Mouse (Mus musculus): ENCODE data around the gene Maml1. TPM values are rescaled to one million over a fixed set of nuclear protein-coding genes. Genes with fewer than 3 reads are reported as not detected.

Gene Maml1
- polyA plus RNA-seq, 1 experiment from 2014 or later: 4.6 TPM

DNA sequence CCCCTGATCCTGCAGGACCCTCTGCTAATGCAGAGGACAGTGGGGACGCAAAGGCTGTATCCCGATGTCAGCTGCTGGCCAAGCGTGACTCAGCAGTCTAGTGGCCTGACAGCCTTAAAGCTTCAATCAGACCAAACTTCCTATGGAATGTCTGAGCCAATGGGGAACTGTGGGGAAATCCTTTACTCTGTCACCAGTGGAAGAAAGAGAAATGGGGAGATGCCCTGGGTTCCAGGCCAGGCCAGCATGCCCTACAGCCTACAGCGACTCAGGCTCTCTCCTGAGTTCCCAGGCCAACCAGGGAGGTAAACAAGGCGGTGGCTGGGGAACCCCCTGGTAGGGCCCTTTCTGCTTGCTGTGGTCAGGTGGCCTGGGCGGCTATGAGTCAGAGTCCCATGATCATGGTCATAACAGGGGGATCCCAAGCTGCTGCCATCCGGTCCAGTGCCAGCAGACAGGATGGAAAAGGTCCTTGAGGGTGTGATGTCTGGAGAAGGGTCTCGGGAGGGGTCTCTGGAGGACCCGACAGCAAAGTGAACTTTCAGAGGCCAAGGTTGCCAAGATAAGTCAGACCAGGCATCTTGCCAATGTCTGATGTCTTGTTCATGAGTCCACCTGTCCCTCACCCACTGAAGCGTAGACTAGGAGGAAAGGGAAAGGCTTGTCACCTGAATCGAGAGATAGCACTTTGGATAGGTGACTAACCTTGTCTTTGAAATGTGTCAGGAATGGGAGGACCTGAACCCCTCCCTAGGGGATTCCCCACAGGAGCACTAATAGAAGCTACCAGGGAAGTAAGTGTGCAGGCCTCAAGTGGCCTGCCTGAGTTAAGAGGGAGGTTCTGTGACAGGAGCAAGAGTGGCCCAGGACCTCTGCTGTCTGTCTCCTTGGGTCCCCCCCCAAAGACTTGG lies 79.0 kb downstream of the Maml1 start:
- H3K4me3 ChIP-seq (replicated peaks): no peak overlapping the region
- peaks cover under 1% of the 10 kb centered on the region; the same call in 1 of the 2 replicates for H3K36me3 ChIP-seq
- no peak overlapping the region for H3K9ac ChIP-seq (replicated peaks)
- no peak overlapping the region for H3K4me2 ChIP-seq (replicated peaks)
- no peaks in the 10 kb centered on the region for H3K9me3 ChIP-seq
- H3K27ac ChIP-seq: no peak overlapping the region
- no peaks in the 10 kb centered on the region for H3K27me3 ChIP-seq
- H3K4me1 ChIP-seq (replicated peaks): peaks cover 43% of the 10 kb centered on the region
- WGBS: 70% methylated on average over 11 of the region's 11 CpGs
- no peak for ATAC-seq

DNA sequence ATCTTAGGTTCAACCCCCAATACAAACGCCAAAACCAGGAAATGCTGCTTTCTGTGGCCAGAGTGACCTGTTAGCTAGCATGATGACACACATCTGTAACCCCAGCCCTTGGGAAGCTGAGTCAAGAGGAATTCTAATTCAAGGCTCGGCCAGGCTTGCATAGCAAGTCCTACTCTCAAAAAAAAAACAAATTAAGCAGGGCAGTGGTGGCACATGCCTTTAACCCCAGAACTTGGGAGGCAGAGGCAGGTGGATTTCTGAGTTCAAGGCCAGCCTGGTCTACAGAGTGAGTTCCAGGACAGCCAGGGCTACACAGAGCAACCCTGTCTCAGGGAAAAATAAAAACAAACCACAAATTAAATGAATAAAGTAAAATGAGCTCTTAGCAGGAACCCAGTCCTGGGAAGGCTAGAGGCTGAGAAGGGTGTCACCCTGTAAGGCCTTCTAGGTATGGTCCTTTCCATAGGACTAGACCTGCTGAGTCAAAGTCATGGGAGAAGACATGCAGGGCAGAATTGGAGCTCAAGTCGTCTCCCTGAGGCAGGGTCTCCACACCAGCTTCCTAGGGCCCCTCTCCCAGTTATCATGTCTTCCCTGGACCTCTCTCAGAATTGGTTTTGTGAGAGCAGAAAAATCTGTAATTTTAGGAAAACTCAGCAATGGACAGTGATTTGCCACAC lies 79.9 kb downstream of the Maml1 start:
- Histone ChIP-seq H3K9ac (replicated peaks) (no peak overlapping the region), H3K27ac (no peak overlapping the region), H3K9me3 (no peaks in the 10 kb centered on the region), H3K4me1 (replicated peaks) (peaks cover 41% of the 10 kb centered on the region), H3K36me3 (peaks cover 10% of the 10 kb centered on the region), H3K27me3 (no peaks in the 10 kb centered on the region), H3K4me2 (replicated peaks) (no peak overlapping the region), H3K4me3 (replicated peaks) (no peak overlapping the region)
- WGBS: 79% methylated on average over 3 of the region's 3 CpGs
- no peak for ATAC-seq

DNA sequence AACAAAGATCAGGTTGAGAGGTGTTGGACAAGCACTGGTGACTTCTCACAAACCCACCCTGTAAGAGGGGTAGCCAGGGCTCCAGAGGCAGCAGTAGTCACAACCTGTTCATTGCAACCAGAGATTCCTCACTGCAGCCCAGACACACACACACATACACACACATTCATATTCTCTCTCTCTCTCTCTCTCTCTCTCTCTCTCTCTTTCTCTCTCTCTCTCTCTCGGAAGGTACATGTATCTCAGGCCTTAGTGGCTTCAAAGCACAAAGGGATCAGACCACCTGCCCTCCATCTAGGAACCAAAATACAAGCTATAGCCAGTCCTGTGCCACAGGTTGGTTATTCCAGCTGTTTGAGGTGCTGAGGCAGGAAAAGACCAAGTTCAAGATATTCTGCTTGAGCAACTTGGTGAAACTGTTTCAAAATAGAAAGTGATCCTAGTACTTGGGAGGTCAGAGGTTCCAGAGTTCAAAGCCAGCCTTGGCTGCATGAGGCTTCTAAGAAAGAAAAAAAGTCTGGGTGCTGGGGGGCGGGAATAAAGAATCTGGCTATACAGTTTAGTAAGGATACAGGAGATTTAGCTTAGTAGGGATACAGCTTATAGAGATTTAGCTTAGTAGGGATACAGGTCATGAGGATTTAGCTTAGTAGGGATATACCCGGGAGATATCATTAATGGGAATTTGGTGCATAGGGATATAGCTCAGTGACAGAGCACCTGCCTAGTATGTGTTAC lies 80.6 kb downstream of the Maml1 start:
- Histone ChIP-seq H3K27me3 (no peaks in the 10 kb centered on the region), H3K36me3 (peaks cover 17% of the 10 kb centered on the region), H3K27ac (peak overlapping the region; percentile 98; the same call in 1 of the 2 replicates), H3K4me1 (replicated peaks) (peaks cover 41% of the 10 kb centered on the region), H3K9me3 (no peaks in the 10 kb centered on the region), H3K9ac (replicated peaks) (peak overlapping the region; percentile 97), H3K4me2 (replicated peaks) (peak overlapping the region; percentile 64), H3K4me3 (replicated peaks) (peak overlapping the region; percentile 91)
- WGBS: 89% methylated on average over 3 of the region's 3 CpGs
- no peak for ATAC-seq

DNA sequence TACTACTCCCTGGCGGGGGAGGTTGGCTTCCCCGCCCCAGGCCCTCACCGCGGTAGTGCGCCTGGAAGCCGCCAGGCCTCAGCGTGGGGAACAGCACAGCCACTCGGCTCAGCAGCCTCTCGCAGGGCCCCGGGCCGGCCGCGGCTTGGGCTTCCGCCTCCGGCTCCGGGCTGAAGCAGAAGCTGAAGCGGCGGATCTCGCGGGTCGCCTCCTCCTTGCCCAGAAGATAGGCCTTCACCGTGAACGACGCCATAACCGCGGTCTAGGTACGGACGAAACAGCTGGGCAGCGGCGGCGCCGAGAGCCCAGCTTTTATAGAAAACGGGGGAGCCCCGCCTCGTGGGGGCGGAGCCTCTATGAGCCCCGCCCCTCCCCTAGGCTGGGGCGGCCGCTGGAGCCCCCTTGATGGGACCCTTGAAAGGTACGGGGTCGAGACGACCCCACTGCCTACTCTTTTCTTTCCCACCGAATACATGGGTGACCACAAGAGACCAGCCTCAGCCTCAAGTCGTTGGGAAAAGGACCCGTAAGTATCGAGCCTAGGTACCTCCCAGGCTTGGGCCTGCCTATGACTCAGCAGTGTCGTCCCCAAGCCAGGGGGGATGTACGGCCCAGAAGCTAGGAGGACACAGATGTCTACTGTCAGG lies 81.5 kb downstream of the Maml1 start, which contains the start of the genes Sqstm1 and Mgat4b:
Sqstm1 (minus strand) TSS at position 323 of the 647 bp plus-strand sequence.
Mgat4b (plus strand) TSS at position 386 of the 647 bp plus-strand sequence.
- Histone ChIP-seq H3K4me2 (replicated peaks) (peak within 1 kb of the TSS; percentile 64), H3K4me3 (replicated peaks) (peak within 1 kb of the TSS; percentile 91), H3K36me3 (peaks cover 25% of the 10 kb centered on the region), H3K27me3 (no peaks in the 10 kb centered on the region), H3K9ac (replicated peaks) (peak within 1 kb of the TSS; percentile 97), H3K27ac (peak within 1 kb of the TSS; percentile 98), H3K4me1 (replicated peaks) (peaks cover 36% of the 10 kb centered on the region), H3K9me3 (no peaks in the 10 kb centered on the region)
- under 1% methylated on average over 46 of the region's 48 CpGs for whole genome bisulfite sequencing
- ATAC-seq: peak; percentile 91

DNA sequence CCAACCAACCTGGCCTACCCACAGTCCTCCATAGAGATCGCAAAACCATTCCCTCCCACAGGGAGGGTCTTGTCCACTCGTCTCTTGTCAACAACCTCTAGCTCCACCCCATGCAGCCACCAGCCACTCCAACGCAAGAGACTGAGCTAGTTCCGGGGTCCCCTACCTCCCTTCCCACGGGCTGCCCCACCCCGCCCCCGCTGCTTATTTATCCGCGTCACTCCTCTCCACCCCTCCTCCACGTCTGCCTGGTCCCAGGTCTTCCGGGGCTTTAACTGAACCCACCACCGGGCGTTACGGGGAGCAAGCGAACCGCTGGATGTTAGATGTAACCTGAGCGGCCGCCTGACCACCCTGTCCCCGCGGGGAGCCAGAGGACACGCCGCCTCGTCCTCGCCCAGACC lies 82.0 kb downstream of the Maml1 start:
- under 1% methylated on average over 24 of the region's 24 CpGs for WGBS
- Histone ChIP-seq H3K4me1 (replicated peaks) (peaks cover 31% of the 10 kb centered on the region), H3K9ac (replicated peaks) (peak overlapping the region; percentile 97), H3K27me3 (no peaks in the 10 kb centered on the region), H3K9me3 (no peaks in the 10 kb centered on the region), H3K36me3 (peaks cover 31% of the 10 kb centered on the region), H3K4me2 (replicated peaks) (peak overlapping the region; percentile 64), H3K4me3 (replicated peaks) (peak overlapping the region; percentile 91), H3K27ac (peak overlapping the region; percentile 98)
- ATAC-seq: peak; percentile 96

DNA sequence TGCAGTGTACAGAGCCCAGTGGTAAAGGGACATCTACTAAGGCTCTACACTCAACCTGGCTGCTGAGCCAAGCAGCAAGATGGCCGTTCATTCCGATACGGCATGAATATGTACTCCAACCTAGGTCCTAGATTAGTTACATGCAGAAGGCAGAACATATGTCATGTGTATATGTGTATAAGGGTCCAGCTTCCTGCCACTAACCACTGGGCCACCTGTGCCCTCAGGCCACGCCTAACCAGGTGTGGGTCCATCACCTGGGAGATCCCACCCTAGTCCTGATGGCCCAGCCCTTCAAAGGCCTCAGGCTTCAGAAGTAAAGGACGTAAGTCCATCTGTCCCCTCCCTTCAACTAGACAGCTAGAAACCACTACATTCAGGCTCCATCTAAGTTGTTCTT lies 84.1 kb downstream of the Maml1 start:
- no peaks in the 10 kb centered on the region for H3K9me3 ChIP-seq
- no peak overlapping the region for H3K4me2 ChIP-seq (replicated peaks)
- no peak overlapping the region for H3K27ac ChIP-seq
- no peak for ATAC-seq
- no peak overlapping the region for H3K4me3 ChIP-seq (replicated peaks)
- no peaks in the 10 kb centered on the region for H3K27me3 ChIP-seq
- H3K36me3 ChIP-seq: peaks cover 50% of the 10 kb centered on the region
- no peak overlapping the region for H3K9ac ChIP-seq (replicated peaks)
- H3K4me1 ChIP-seq (replicated peaks): peaks cover 29% of the 10 kb centered on the region
- 95% methylated on average over 5 of the region's 5 CpGs for WGBS

DNA sequence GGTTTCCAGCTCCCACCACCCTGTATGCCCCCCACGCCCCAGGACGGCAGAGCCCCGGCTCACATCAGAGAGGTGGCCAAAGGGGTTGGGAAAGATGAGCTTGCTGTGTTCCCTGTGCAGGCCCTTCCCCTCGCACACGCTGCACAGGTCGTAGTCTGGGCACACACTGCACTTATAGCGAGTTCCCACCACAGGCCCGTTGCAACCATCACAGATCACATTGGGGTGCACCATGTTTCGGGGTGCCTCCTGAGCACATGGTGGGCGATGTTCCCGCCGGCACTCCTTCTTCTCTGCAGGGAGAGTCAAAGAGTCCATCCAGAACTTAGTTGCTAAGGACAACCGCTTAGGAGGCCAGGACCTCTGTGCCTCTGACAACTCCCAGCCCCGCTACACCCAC lies 84.8 kb downstream of the Maml1 start:
- H3K9me3 ChIP-seq: no peaks in the 10 kb centered on the region
- H3K9ac ChIP-seq (replicated peaks): no peak overlapping the region
- WGBS: 93% methylated on average over 14 of the region's 14 CpGs
- ATAC-seq: no peak
- H3K4me3 ChIP-seq (replicated peaks): no peak overlapping the region
- H3K27me3 ChIP-seq: no peaks in the 10 kb centered on the region
- no peak overlapping the region for H3K4me2 ChIP-seq (replicated peaks)
- no peak overlapping the region for H3K27ac ChIP-seq
- peaks cover 26% of the 10 kb centered on the region for H3K4me1 ChIP-seq (replicated peaks)
- peaks cover 57% of the 10 kb centered on the region for H3K36me3 ChIP-seq

DNA sequence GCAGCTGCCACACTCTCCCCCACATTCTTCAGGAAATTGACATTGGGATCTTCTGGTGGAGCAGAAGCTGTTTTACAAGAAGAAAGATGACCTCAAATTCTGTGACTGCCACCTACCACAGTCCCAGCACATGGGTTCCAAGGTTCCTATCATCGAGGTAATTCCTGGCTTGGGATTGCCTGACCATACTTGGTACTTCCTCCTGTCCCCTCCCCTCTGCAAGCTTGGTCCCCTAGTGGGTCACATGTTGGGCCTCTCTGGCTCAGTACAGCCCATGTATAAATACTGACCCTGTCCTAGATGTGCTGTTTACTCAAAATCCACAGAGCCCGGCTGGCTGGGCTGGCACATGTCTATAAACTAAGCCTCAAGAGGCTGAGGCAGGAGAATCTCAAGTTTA lies 86.1 kb downstream of the Maml1 start:
- Histone ChIP-seq H3K4me1 (replicated peaks) (peaks cover 19% of the 10 kb centered on the region), H3K9ac (replicated peaks) (no peak overlapping the region), H3K36me3 (peaks cover 70% of the 10 kb centered on the region), H3K27ac (no peak overlapping the region), H3K9me3 (no peaks in the 10 kb centered on the region), H3K27me3 (no peaks in the 10 kb centered on the region), H3K4me3 (replicated peaks) (no peak overlapping the region), H3K4me2 (replicated peaks) (no peak overlapping the region)
- no peak for ATAC-seq
- WGBS: 89% methylated on average over 2 of the region's 2 CpGs

Small RNA genes within 50 kb of the gene (microRNA-seq; reads per million reads assigned to microRNA genes)
- 0.62 reads per million for gene Mir6919

Other genes starting within 250 kb of the Maml1 start
- 36.8 and 39.9 TPM in 2 replicates for gene Tbc1d9b, start 160.9 kb downstream of the Maml1 start, polyA plus RNA-seq (2015; fragmentation: Nextera tagmentation; extraction: Ambion mirVana)
- 34.1 and 35.1 TPM in 2 replicates for gene Mrnip, start 117.9 kb downstream of the Maml1 start, polyA plus RNA-seq (2015; fragmentation: Nextera tagmentation; extraction: Ambion mirVana)
- gene Sqstm1, start 81.5 kb downstream of the Maml1 start, polyA plus RNA-seq (2015; fragmentation: Nextera tagmentation; extraction: Ambion mirVana): 271 and 280 TPM in 2 replicates
- 18.0 and 30.1 TPM in 2 replicates for gene Mgat4b, start 81.4 kb downstream of the Maml1 start, polyA plus RNA-seq (2015; fragmentation: Nextera tagmentation; extraction: Ambion mirVana)
- 0.89 and 1.2 TPM in 2 replicates for gene Ltc4s, start 53.7 kb downstream of the Maml1 start, polyA plus RNA-seq (2015; fragmentation: Nextera tagmentation; extraction: Ambion mirVana)
- 262 TPM in 2 replicates for gene Canx, start 33.4 kb upstream of the Maml1 start, polyA plus RNA-seq (2015; fragmentation: Nextera tagmentation; extraction: Ambion mirVana)
- 0.40 and 0.47 TPM in 2 replicates for gene Cby3, start 62.2 kb upstream of the Maml1 start, polyA plus RNA-seq (2015; fragmentation: Nextera tagmentation; extraction: Ambion mirVana)
- 686 and 713 TPM in 2 replicates for gene Hnrnph1, start 84.7 kb upstream of the Maml1 start, polyA plus RNA-seq (2015; fragmentation: Nextera tagmentation; extraction: Ambion mirVana)
- gene Rufy1, start 138.8 kb upstream of the Maml1 start, polyA plus RNA-seq (2015; fragmentation: Nextera tagmentation; extraction: Ambion mirVana): 25.0 and 27.4 TPM in 2 replicates